Mouse (Mus musculus) left cerebral cortex, adult 2 months (tissue): ENCODE measurements around the gene AL731706.2. TPM values are rescaled to one million over a fixed set of nuclear protein-coding genes. Genes with fewer than 3 reads are reported as not detected.

Experiments used
- DNase-seq, 2 experiments: peaks; one replicate each; pipeline ENCODE4 v3.0.0; 2021 to 2022; ENCODE audit warnings: low spot score in 2 of 2, mixed read lengths in 1 of 2; ENCODE audit errors: extremely low spot score in 1 of 2
- H3K27ac ChIP-seq: fragments of 200-600 bp; 2 replicates; pipeline ENCODE4 v1.8.1; 2022
- H3K4me3 ChIP-seq: fragments of 200-600 bp; 2 replicates; pipeline ENCODE4 v1.8.1; 2022
- CTCF ChIP-seq: fragments of 200-600 bp; IDR thresholded peaks from 2 replicates; pipeline ENCODE4 v1.8.1; 2022; ENCODE audit warnings: antibody characterized with exemption, mild to moderate bottlenecking, moderate library complexity
- intact Hi-C: fragments of 180-260 bp; cut with DNase I; formaldehyde crosslinking; loops from one replicate; pipeline ENCODE4 v1.15.1; 2025
- long read RNA-seq, 2 experiments: library from polyadenylated mRNA; stranded (forward); transcript quantifications; one replicate each; pipeline ENCODE4 v2.0.0; 2021; ENCODE audit warnings: borderline mapping rate in 2 of 2
- total RNA-seq, 2 experiments: library from RNA; stranded (reverse); gene quantifications; 2 replicates each; pipeline ENCODE4 v1.2.3; 2021

AL731706.2 gene
- 10 to 100 TPM in 1 of 2 experiments, 1 to 10 TPM in 1; 9.6 to 10.8 TPM for total RNA-seq
- long read RNA-seq, experiment 1, result 0 reads
- long read RNA-seq, experiment 2, result 0 reads

GRCm38 (mm10) chr2:136885579-136885978 is at the start of gene AL731706.2:
Gene AL731706.2, minus strand, starts transcription at chr2:136885679.
- Histone ChIP-seq H3K27ac (no peak within 1 kb of the TSS), H3K4me3 (no peak within 1 kb of the TSS)
- no peak for DNase-seq
- no peak for TF ChIP-seq CTCF
- intact Hi-C loops, result loop anchor here (5.0 kb wide), 1 partner anchor 918 kb away; no protein-coding TSS in a partner anchor

GRCm38 (mm10) chr2:136921003-136921408 is 35.5 kb upstream of the AL731706.2 start:
- intact Hi-C loops, result no loop called here
- Histone ChIP-seq H3K4me3 (no peak overlapping the region), H3K27ac (no peak overlapping the region)
- DNase-seq, result peak in 1 of 2 experiments; percentile 22
- no peak for TF ChIP-seq CTCF

- TF ChIP-seq CTCF, result no peak
- H3K27ac ChIP-seq, result no peak overlapping the region
- intact Hi-C loops, result no loop called here
- no peak for DNase-seq
- H3K4me3 ChIP-seq, result no peak overlapping the region
These were observed 34.9 kb upstream of the AL731706.2 start for GRCm38 (mm10) chr2:136920257-136920993.

GRCm38 (mm10) chr2:136919433-136919832 is 34.0 kb upstream of the AL731706.2 start:
- intact Hi-C loops, result loop anchor here (10.0 kb wide), 1 partner anchor 165 kb away; no protein-coding TSS in a partner anchor
- DNase-seq, result no peak
- H3K27ac ChIP-seq, result no peak overlapping the region
- no peak for TF ChIP-seq CTCF
- no peak overlapping the region for H3K4me3 ChIP-seq

GRCm38 (mm10) chr2:136914334-136914902 is 28.9 kb upstream of the AL731706.2 start:
- intact Hi-C loops, result loop anchor here (2.0 to 10.0 kb wide), 3 partner anchors 170 to 1028 kb away; no protein-coding TSS in a partner anchor
- peak; percentile 76 for TF ChIP-seq CTCF
- no peak overlapping the region for H3K27ac ChIP-seq
- H3K4me3 ChIP-seq, result no peak overlapping the region
- no peak for DNase-seq

- no peak overlapping the region for H3K27ac ChIP-seq
- no peak for DNase-seq
- no peak for TF ChIP-seq CTCF
- intact Hi-C loops, result loop anchor here (10.0 kb wide), 1 partner anchor 172 kb away; no protein-coding TSS in a partner anchor
- no peak overlapping the region for H3K4me3 ChIP-seq
These were observed 27.5 kb upstream of the AL731706.2 start for GRCm38 (mm10) chr2:136913021-136913420.

- no peak overlapping the region for H3K4me3 ChIP-seq
- DNase-seq, result no peak
- no peak for TF ChIP-seq CTCF
- intact Hi-C loops, result loop anchor here (10.0 kb wide), 1 partner anchor 173 kb away; no protein-coding TSS in a partner anchor
- no peak overlapping the region for H3K27ac ChIP-seq
These were observed 26.5 kb upstream of the AL731706.2 start for GRCm38 (mm10) chr2:136911958-136912411.

GRCm38 (mm10) chr2:136909298-136909697 is 23.8 kb upstream of the AL731706.2 start:
- no peak overlapping the region for H3K4me3 ChIP-seq
- no peak overlapping the region for H3K27ac ChIP-seq
- no peak for TF ChIP-seq CTCF
- no peak for DNase-seq
- intact Hi-C loops, result no loop called here

- no peak for TF ChIP-seq CTCF
- intact Hi-C loops, result no loop called here
- DNase-seq, result no peak
- Histone ChIP-seq H3K4me3 (no peak overlapping the region), H3K27ac (no peak overlapping the region)
These were observed 23.1 kb upstream of the AL731706.2 start for GRCm38 (mm10) chr2:136908596-136908995.

GRCm38 (mm10) chr2:136896131-136896530 is 10.7 kb upstream of the AL731706.2 start:
- no peak for TF ChIP-seq CTCF
- H3K27ac ChIP-seq, result no peak overlapping the region
- intact Hi-C loops, result no loop called here
- no peak overlapping the region for H3K4me3 ChIP-seq
- DNase-seq, result no peak

- TF ChIP-seq CTCF, result no peak
- intact Hi-C loops, result loop anchor here (5.0 kb wide), 1 partner anchor 223 kb away; the partner anchor contains the start of gene Jag1
- H3K4me3 ChIP-seq, result no peak overlapping the region
- no peak for DNase-seq
- no peak overlapping the region for H3K27ac ChIP-seq
These were observed 9.0 kb upstream of the AL731706.2 start for GRCm38 (mm10) chr2:136894494-136894893.

- intact Hi-C loops, result loop anchor here (2.0 to 5.0 kb wide), 2 partner anchors 179 to 225 kb away; partner anchors contain the start of genes Jag1 and Snap25
- DNase-seq, result peak; percentile 94 to 96
- H3K4me3 ChIP-seq, result peak overlapping the region; percentile 80
- TF ChIP-seq CTCF, result no peak
- H3K27ac ChIP-seq, result peak overlapping the region; percentile 98
These were observed 6.5 kb upstream of the AL731706.2 start for GRCm38 (mm10) chr2:136891951-136892371.
